In the genomic region with DNA sequence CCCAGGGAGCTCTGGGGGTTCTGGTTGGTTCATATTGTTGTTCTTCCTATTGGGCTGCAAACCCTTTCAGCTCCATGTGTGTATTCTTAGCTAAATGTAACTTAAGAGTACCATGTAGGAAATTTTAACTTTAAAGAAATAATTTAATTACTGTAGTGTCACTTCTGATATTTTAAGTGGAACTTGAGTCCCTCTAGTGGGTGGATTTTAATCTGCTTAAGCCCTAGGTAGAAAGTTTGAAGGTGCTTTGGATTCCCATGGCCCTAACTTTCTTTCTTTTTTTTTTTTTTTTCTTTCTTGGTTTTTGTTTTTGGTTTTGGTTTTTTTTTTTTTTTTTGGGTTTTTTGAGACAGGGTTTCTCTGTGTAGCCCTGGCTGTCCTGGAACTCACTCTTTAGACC, we compare ENCODE assay signal across 1 mouse cellular context.
TF ChIP-seq lines count a peak whose summit lies in the region.

No protein-coding gene starts in this region.

TF ChIP-seq in MEL, 35 proteins besides CTCF, POLR2A, EP300 and RAD21 (continued from another document):
- TF ChIP-seq HCFC1 (IDR thresholded peaks at IDR 0.05; ENCODE audit: low read depth, low read length) (no peak), ZC3H11A (IDR thresholded peaks at IDR 0.05; ENCODE audit: low read depth, low read length) (no peak), JUND (IDR thresholded peaks at IDR 0.05; ENCODE audit: low read depth, low read length) (no peak), MAZ (IDR thresholded peaks at IDR 0.05; ENCODE audit: low read depth, low read length) (no peak), NRF1 (IDR thresholded peaks at IDR 0.05; ENCODE audit: insufficient read depth, low read depth, low read length, poor library complexity, severe bottlenecking) (no peak), POLR2AphosphoS2 (IDR thresholded peaks at IDR 0.05; ENCODE audit: low read length) (no peak), UBTF (IDR thresholded peaks at IDR 0.05; ENCODE audit: borderline replicate concordance, insufficient read depth, low read depth, low read length) (no peak), SIN3A (IDR thresholded peaks at IDR 0.05; ENCODE audit: low read length) (no peak), RCOR1 (IDR thresholded peaks at IDR 0.05; ENCODE audit: low read depth, low read length) (no peak), GABPA (IDR thresholded peaks at IDR 0.05; ENCODE audit: low read depth, low read length) (no peak), USF1 (IDR thresholded peaks at IDR 0.05; ENCODE audit: low read depth, low read length) (no peak)
